Mouse (Mus musculus): ENCODE measurements around the gene B4galt5.

DNA sequence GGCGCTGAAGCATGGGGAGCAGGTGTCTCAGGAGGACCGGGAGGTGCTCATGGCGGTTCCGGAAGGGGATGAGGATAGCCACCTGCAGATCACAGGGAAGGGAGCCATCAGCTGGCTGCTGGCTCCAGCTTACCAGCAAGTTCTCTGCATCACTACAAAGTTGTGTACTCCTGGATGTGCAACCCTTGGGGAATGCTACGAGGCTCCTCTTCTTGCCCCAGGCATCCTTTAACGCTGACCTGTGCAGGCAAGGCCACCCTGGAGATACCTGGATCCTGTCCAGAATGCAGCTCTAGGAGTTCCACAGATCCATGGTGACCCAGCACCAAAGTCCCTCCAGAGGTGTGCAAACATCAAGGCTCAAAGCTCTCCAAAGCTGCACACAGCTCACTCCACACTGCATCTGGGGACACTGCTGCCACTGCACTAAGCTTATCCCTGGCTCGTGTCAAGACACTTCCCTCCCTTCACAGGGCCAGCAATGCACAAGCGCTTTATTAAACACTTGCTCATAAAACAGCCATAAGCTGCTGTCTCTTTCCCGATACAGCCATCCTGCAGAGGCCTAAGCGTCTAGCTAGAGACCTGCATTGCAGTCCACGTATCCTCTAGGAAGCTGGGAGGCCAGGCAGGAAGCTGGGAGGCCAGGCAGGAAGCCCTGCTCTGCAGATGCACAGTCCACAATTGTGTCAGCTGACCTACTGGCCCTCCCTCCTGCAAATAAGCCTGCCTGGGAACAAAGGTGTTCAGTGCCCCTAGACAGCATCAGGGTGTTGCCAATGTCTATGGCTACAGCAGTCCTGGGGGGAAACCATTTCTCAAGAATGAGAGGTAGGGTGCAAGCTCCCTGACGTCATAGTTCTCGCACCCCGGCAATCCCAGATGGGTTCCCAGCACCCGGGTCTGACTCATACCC lies 42.1 kb downstream of the B4galt5 start:
- TF ChIP-seq CTCF (IDR thresholded peaks at IDR 0.05; ENCODE audit: low read depth) (no peak), EP300 (IDR thresholded peaks at IDR 0.05; ENCODE audit: low read depth) (no peak)

Measured in heart, postnatal 0 days (tissue).